Mouse (Mus musculus): ENCODE measurements at regions not wholly inside any gene's neighbourhood (a gene's known extent, or its start where the extent isn't known, plus 50 kb on each side); places are given as distances from the start of the nearest gene placed in this dataset.
"Not testable (repeated sequence)": the region's sequence is repeated elsewhere in the genome, so short reads cannot be mapped to it uniquely, and the experiment has no call there.

DNA sequence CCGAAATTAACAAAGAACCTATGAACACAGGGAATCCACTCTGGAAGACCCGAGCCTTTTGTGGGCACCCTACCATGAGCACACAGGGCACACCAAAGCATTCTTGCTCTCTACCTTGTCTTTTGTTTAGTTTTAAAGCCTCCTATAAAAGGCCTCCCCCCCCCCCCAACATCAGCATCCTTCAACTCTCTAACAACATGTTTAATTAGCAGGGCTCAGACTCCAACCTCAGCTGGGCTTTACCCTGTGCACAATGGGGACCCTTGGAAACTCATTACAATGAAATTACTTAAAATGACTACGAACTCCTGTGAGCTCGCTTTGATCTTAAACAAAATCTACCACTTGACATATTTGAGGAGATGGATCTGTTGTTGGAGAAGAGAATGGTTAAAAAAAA is 270.1 kb upstream of the Jarid2 start:
- no peak for ATAC-seq (replicated peaks; ENCODE audit: low read depth, poor library complexity, severe bottlenecking)

- peak; percentile 47; the same call in 1 of the 2 replicates for ATAC-seq (replicated peaks; ENCODE audit: low read depth, poor library complexity, severe bottlenecking)
Observed at GRCm38 (mm10) chr13:44463675-44464074, 265.6 kb upstream of the Jarid2 start.

DNA sequence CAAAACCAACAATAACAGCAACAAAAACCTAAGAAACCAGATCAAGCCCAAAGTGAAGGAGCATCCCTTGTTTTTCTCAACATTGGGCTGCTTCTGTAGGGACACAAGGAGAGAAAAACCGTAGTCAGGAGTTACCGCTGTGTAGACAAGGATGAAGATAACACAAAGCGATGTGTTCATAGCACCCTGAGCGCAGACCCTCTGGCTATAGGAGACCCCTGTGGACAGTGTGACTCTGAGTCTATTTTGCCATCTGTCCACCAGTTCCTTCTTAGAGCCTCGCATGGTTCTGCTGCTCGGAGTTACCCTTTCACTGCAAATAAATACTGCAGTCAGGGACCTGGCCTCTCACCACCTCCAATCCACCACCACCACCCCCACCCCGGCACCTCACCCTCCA is 263.7 kb upstream of the Jarid2 start:
- no peak for ATAC-seq (replicated peaks; ENCODE audit: low read depth, poor library complexity, severe bottlenecking)

- ATAC-seq (replicated peaks; ENCODE audit: low read depth, poor library complexity, severe bottlenecking), result no peak
Observed at GRCm38 (mm10) chr13:44468963-44469674, 260.2 kb upstream of the Jarid2 start.

GRCm38 (mm10) chr13:44469675-44470074 is 259.6 kb upstream of the Jarid2 start:
- no peak for ATAC-seq (replicated peaks; ENCODE audit: low read depth, poor library complexity, severe bottlenecking)

- no peak for ATAC-seq (replicated peaks; ENCODE audit: low read depth, poor library complexity, severe bottlenecking)
Observed at GRCm38 (mm10) chr13:44473200-44473599, 256.1 kb upstream of the Jarid2 start.

- no peak for ATAC-seq (replicated peaks; ENCODE audit: low read depth, poor library complexity, severe bottlenecking)
Observed at GRCm38 (mm10) chr13:44476901-44477300, 252.4 kb upstream of the Jarid2 start.

- peak; percentile 45; the same call in 1 of the 2 replicates for ATAC-seq (replicated peaks; ENCODE audit: low read depth, poor library complexity, severe bottlenecking)
Observed at GRCm38 (mm10) chr13:44480128-44480527, 249.1 kb upstream of the Jarid2 start.

DNA sequence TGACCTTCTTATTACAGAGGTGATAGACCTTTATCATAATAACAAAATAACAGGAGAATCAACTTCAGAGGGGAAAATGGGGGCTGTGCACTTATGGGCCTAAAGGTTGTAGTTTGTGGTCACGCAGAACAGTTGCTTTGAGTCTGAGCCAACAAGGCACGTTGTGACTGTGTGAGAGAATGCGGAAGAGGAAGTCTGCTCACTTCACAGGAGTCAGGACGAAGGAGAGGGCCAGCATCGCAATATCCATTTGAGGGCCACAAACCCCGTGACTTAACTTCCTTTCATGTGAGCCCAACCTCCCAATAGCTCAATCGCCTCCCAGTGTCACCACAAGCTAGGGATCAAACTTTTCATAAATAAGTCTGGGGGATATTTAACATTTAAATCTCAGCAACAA is 246.6 kb upstream of the Jarid2 start:
- peak; percentile 88 for ATAC-seq (replicated peaks; ENCODE audit: low read depth, poor library complexity, severe bottlenecking)

DNA sequence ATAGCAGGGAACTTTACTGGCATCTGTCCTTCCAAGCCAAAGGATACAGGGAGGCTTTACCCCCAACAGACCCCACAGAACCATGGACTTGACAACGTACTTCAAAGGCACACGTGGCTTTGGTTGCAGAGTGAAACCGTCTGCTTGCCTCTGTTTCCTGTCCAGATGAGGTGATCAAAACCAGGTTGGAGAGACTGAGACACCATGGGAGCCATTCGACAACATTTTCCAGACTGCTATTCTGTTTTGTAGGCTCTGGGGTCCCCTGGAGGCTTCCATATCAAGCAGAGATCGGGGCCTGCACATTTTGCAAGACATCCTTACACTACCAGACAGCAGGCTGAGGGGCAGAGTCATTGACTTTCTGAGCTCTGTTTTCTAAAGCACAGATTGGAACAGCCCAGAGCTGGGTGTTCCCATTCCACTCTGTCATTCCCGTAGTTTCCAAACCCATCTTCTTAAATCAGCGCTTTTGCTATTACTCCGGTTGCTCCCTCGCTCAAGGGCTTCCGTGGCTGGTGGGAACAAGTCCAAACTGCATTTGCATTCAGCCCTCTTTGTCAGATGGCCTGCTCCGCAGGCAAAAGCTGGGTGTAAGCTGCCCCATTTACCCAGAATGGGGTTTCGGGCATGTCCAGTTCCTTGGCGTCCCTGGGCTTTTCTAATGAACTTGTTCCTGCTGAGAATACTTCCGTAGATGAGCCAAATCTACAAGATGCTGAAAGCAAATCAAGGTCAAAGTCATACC is 244.5 kb upstream of the Jarid2 start:
- ATAC-seq (replicated peaks; ENCODE audit: low read depth, poor library complexity, severe bottlenecking), result no peak

- ATAC-seq (replicated peaks; ENCODE audit: low read depth, poor library complexity, severe bottlenecking), result peak; percentile 32; the same call in 1 of the 2 replicates
Observed at GRCm38 (mm10) chr13:44490935-44491465, 238.3 kb upstream of the Jarid2 start.

DNA sequence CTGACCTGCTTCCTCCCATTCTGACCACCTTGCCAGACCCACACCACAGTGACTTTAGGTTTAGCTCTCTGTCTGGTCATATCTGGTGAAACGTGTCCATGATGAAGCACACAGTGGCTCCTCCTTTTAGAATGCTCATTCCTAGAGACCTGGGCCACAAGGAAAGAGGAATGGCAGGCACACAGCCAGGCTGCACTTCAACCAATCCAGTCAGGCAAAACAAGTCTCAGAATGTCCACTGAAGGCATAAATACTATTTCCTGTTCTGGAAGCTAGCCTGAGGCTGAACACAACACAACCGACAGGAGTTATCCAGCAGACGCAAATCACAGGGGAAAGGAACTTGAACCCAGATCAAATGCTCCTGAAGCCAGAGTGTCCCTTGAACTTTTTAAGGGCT is 235.4 kb upstream of the Jarid2 start:
- ATAC-seq (replicated peaks; ENCODE audit: low read depth, poor library complexity, severe bottlenecking), result no peak

- ATAC-seq (replicated peaks; ENCODE audit: low read depth, poor library complexity, severe bottlenecking), result no peak
Observed at GRCm38 (mm10) chr13:44495450-44495849, 233.8 kb upstream of the Jarid2 start.

GRCm38 (mm10) chr13:44496596-44496995 is 232.7 kb upstream of the Jarid2 start:
- no peak for ATAC-seq (replicated peaks; ENCODE audit: low read depth, poor library complexity, severe bottlenecking)

GRCm38 (mm10) chr13:44500896-44501295 is 228.4 kb upstream of the Jarid2 start:
- not testable (repeated sequence) for ATAC-seq (replicated peaks; ENCODE audit: low read depth, poor library complexity, severe bottlenecking)

GRCm38 (mm10) chr13:44501777-44502321 is 227.4 kb upstream of the Jarid2 start:
- ATAC-seq (replicated peaks; ENCODE audit: low read depth, poor library complexity, severe bottlenecking), result peak; percentile 96

GRCm38 (mm10) chr13:44502612-44503256 is 226.5 kb upstream of the Jarid2 start:
- ATAC-seq (replicated peaks; ENCODE audit: low read depth, poor library complexity, severe bottlenecking), result no peak

DNA sequence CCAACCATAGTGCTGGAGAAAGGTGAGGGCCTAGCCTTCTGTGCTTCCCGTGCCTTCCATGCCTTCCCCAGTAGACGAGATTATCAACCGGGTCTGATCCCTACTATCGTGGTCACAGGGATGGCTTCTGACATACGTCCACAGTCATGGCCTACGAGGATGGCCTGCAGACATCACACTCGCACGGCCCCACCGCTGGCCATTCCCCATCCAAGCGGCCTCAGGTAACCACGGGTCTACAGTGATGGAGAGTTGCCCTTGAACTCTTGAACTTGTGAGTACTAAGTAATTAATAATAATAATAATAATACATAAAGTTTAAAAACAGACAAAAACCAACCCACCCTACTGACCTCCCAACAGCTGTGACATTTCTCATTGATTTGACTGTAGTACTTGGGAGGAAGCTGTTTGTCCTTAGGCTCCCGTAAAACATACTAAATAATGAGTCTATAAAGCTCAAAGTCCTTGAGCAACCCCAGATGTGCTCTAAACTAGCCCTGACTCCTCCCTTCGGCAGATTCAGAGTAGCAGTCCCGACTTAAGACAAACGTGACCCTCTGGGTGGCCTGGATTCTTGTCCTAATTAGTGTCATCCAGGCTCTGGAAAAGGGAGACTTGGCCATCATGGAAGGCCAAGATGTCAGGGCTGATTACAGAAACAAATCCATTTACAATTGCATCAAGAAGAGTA is 225.9 kb upstream of the Jarid2 start:
- no peak for ATAC-seq (replicated peaks; ENCODE audit: low read depth, poor library complexity, severe bottlenecking)

GRCm38 (mm10) chr13:44504455-44504854 is 224.8 kb upstream of the Jarid2 start:
- ATAC-seq (replicated peaks; ENCODE audit: low read depth, poor library complexity, severe bottlenecking), result 0 out of 2 replicates have a peak, but pooled peaks have one; percentile 10

DNA sequence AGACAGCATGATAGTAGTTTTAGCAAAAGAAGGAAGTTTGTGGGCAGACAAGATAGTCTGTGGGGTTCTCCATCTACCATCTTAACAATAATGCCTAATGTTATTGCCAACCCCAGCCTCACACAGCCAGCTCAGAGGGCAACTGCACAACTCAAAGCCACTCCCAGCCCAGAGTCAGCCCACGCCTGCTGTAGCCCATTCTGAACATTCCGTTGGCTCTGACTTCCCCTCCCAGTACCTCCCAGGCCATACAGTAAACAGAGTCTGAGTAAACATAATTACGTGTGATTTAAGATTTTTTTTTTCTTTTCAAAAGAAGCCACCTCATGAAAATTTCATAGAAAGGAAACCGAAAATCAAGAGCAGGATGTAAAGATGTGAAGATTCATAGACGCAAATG is 222.3 kb upstream of the Jarid2 start:
- ATAC-seq (replicated peaks; ENCODE audit: low read depth, poor library complexity, severe bottlenecking), result peak; percentile 56
